Mouse (Mus musculus): ENCODE data around the gene Fdxr.

The Fdxr gene

DNA sequence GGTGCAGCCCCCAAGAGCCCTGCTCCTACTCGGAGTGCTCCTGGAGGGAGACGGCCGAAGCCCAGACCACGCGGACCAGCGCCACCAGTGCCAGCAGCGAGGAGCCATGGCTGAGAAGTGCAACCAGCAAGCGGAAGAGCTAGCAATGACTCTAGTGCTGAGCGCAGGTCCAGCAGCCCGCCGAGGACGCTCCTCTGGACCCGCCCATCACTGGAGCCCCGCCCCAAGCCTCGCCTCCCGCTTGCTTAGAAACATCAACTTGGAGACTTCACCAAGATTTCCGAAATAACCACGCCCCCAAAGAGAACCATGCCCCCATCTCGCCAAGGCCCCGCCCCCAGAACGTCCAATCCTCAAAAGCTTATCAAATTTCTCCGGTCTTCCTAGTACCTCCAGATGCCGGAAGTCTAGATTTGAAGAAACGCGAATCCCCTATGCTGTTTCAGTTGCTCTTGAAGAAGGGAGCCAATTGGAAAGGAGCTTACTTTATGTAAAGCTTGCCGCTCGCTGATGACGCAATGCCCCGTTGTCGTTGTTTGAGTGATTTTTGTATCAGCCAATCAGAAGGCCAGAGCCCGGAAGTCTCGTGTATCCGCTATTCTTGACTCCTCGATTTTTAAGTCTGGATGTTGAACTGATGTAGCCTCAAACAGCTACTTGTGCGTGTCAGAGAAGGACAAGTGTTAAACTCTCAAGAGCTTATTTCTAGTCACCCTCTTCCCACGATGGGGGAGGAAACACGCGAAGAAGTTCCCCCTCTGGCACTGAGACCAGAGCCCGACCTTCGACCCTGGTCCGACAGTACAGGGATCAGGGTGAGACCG, at the start of gene Fdxr:
Gene Fdxr, minus strand, starts transcription at position 271 of the 824 bp plus-strand sequence.
- DNase-seq (ENCODE audit: low spot score) = peak; percentile 100

DNA sequence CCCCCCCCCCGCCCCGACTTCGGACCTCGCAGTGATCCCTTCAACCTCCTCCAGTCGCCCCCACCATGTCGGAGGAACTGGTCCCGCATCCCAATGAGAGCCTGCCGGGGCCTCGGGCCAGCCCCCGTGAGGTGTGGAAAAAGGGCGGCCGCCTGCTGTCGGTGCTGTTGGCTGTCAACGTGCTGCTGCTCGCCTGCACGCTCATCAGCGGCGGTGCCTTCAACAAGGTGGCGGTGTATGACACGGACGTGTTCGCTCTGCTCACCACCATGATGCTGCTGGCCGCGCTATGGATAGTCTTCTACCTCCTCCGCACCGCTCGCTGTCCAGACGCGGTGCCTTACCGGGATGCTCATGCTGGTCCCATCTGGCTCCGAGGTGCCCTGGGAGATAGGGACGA, 46.5 kb upstream of the Fdxr start:
- peak; percentile 45 for DNase-seq (ENCODE audit: low spot score)

DNA sequence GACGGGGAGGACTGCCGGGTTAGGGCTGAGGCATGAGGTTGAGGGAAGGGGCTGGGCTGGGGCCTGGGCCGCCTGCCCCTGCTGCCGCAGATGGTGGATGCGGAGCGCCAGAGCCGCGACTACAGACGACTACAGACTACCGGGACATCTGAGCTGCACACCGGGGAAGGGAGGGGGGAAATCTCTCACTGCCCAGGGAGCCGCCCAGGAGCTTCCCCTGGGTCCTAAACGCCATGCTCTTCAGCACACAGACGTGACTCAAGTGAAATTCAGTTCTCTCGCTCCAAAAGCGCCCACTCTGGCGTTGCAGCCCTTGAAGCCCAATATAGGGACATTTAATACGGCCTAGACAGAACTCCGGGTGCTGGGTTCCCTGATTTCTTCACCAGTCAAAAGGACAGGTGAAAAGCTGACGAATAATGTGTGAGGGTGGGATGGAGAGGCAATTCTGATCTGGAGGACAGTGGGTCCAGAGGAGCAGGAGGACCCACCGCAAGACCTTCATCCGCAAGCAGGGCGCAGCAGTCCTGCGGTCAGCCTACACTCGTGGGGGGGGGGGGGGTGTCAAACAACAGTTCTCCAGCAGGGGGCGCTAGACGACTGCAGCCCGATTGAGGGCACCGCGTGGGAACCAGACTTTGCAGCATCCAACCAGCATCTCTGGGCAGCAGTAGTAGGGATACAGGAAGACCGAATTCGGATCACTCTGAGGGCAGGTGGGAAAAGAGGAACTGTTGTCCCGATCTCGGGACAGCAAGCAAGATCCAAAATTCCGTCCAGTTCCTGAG, 45.2 kb upstream of the Fdxr start, which contains the start of gene Ush1g:
Gene Ush1g, minus strand, starts transcription at position 136 of the 788 bp plus-strand sequence.
- peak; percentile 87 for DNase-seq (ENCODE audit: low spot score)

DNA sequence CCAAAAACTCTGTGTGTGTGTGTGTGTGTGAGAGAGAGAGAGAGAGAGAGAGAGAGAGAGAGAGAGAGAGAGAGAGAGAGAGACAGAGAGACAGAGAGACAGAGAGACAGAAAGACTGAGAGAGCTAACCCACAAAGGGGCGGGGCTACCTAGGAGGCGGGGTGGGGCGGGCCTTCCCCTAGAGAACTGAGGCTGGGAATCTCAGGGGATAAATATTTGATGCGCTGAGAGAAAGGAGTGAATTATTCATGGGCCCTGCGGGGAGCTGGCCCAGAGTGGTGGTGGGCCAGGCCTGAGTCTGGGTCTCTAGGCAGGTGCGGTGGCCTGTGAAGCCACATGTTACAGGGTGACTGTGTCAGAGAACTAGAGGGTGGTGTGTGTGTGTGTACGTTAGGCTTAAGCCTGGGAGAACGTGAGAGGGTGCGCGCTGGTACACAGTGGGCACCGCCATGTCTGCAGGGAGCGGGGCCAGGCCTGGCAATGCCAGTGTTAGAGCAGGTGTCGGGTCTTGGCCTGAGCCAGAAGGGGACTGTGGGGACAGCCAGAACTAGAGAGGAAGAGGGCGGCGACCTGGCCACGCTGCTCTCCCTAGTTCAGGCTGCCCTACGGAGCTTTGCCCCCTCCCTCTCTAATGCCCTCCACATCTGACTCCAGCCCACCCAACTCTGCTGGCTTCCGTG, 43.0 kb upstream of the Fdxr start:
- no peak for DNase-seq (ENCODE audit: low spot score)

DNA sequence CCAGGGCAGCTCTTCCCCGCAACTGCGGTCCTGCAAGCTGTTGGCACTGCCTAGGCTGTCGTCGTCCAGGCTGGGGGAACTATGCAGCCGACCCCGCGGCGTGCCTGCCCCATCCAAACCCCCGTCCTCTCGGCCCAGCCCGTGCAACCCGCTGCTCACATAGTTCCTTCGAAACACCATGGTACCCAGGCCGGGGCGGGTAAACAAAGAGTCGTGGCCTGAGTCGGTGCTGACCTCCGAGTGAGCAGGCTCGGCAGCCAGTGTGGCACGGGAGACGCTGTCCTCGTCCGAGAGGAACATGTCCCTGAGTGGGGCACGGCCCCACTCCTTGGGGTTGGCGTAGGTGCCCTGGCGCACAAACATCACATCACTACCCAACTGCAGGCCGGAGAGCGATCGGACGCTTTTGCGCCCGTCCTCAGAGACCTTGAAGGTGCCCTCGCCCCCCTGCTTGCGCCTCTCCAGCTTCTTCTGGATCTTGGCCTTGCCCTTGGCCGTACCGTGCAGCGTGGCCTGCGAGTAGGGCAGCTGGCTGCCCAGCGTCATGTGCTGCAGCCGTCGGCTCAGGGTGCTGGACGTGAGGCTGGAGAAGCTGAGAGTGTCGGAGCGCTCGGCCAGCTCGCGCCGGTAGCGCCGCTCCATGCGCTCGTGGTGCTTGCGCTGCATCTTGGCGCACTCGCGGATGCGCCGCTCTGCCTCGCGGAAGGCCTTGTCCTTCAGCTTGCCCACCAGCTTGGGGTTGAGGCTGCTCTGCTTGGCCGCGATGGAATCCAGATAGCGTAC, 41.6 kb upstream of the Fdxr start:
- peak; percentile 50 for DNase-seq (ENCODE audit: low spot score)

DNA sequence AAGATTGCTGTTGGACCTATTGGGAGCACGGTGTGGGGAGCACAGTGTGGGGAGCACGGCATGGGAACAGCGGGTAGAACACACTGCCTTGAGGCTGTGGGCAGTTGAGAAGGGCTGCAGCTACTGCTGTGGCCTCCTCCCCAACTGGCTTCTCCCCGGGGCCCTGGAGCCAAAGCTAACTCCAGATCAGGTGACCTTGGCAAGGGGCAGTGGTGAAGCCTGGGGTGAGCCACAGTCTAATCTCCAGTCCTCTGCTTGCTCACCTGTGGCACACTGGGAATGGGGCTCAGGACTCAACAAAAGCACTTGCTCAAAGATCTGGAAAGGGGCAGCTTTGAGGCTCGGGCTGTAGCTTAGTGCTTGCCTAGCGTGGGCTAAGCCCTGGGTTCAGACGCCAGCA, 40.4 kb upstream of the Fdxr start:
- no peak for DNase-seq (ENCODE audit: low spot score)

DNA sequence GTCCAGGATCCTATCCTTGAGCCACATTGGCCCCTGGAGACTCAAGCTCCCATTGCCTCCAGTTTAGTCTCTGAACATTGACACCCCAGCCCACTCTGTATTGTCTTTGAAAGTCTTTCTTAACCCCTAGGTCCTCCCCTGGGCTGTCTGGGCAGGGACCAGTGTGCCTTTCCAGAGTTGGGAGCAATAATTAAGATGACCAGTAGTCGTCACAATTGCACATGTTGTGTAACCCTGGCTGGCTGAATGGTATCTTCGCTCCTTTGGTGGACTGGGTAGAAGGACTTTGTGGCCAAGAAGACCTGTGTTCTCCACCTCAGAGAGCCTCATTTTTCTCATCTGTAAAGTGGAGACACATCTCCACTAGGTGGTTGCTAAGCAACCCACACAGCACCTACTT, 37.4 kb upstream of the Fdxr start:
- DNase-seq (ENCODE audit: low spot score) = no peak

DNA sequence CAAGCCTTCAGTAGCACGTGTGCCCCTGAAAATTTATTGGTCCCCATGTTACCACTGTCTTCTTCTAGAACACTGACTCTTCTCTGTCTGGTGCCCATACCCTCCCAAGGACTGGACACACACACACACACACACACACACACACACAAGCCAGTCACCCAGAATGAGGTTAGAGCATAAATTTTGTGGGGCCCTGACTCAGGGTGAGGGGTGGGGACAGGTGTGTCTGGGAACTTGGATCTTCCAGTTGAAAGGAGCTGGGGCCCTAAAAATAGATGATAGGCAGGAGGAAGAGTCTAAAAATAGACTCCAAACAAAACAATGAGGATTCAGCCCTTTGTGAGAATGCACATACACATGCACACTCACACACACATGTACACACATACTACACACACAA, 31.9 kb upstream of the Fdxr start:
- DNase-seq (ENCODE audit: low spot score) = no peak

DNA sequence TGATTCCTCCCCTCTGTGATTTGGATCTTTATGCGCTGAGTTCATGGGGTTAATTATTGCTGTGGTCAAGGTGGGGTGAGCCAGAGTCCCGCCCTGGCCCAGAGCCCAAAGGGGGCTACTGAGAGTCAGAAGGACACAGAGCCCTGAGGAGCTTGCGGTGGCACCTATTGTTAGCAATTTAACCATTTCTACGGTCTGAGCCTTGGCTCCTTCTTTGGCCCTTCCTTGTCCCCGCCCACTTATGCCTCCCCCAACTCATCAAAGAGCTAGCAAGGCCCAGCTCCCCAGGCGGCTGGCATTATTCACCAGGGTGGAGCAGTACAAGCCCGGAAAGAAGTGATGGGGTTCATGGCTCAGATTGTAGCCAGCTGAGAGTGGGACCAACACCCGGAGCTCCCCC, 30.0 kb upstream of the Fdxr start, which contains the start of gene Otop2:
Gene Otop2, plus strand, starts transcription at position 301 of the 400 bp plus-strand sequence.
- no peak for DNase-seq (ENCODE audit: low spot score)

DNA sequence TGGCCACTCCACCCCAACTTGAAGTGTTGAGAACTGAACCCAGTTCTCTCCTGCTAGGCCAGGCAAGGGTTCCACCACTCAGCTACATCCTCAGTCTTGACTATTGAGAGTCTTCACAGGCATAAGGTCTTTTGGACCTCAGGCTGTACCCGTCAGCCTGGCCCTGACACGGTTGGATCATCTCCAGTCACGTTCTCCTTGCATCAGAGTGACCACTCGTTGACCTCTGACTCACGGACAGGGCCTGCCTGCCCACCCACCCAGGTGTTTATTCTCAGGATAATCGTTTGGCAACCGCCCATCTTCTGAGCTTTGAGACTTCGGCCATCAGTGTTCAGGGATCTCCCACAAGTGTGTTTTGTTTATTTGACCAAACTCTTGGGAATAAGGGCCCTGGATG, 26.3 kb upstream of the Fdxr start:
- DNase-seq (ENCODE audit: low spot score) = no peak

DNA sequence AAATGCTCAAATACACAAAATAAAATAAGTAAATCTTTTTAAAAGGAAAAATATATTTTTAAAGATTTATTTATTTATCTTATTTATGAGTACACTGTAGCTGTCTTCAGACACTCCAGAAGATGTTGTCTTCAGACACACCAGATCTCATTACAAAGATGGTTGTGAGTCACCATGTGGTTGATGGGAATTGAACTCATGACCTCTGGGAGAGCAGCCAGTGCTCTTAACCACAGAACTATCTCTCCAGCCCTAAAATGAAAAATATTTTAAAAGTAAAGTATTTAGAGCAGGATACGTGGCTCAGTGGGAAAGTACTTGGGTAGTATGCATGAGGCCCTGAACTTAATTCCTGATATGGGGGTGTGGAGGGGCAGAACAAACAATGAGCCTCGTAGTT, 24.5 kb upstream of the Fdxr start:
- no peak for DNase-seq (ENCODE audit: low spot score)

DNA sequence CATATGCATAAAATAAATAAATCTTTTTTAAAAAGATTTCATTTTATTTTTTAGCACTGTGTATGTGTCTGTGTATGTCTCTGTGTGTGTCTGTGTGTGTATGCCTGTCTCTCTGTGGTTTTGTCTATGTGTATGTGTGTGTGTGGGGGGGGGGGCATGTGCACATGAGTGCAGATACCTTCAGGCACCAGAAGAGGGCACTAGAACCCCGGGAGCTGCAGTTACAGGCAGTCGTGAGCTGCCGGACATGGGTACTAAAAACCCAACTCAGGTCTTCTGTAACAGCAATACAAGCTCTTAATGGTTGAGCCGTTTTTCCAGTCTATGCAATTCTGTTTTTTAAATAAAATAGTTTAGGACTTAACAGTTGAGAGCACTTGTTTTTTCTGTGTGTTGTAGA, 23.9 kb upstream of the Fdxr start:
- no peak for DNase-seq (ENCODE audit: low spot score)

DNA sequence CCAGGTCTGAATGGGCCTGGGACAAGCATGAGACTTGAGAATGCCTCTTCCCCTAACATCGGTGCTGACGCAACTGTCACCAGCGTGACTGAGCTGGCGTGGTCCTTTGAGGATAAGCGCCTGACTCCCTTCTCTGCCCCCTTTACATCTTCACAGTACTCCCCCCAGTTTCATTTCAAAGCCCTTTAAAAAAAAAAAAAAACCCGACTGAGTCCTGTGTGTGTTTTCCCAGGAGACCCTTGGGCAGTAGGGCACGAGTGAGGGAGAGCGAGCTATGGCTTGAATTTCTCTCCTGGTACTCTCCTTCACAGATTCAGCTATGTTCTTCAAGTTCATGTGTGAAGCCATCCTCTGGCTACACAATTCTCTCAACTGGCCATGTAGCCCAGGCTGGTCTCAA, 21.3 kb upstream of the Fdxr start:
- DNase-seq (ENCODE audit: low spot score) = no peak

DNA sequence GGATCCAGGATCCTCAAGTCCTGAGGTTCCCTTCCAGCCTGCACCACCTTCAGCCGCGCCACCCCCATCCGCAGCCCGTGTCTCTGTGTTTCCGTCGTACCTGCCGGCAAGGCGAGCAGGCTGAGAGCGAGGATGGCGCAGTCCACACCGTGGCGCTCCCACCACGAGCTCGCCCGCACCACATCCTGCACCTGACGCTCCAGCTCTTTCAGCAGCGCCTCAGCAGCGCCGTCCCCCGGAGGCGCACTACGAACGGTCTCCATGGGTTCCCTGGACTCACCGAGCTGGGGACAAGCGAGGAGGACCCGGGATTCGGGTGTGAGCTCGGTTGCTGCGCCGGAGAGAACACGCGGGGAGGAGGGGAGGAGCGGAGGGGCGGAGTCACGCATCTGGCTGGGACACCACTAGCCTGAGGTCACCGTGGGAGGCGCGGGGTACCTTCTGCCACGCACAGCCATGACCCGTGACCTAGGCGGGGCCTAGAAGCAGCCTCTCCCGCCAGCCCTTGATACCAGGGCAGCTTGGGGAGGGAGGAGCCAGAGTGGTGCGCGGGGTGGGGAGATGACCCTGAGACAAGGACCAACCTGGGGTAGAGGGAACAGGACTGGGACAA, 20.5 kb upstream of the Fdxr start, which contains the start of gene Fads6:
Gene Fads6, minus strand, starts transcription at position 450 of the 613 bp plus-strand sequence.
- peak; percentile 88 for DNase-seq (ENCODE audit: low spot score)

DNA sequence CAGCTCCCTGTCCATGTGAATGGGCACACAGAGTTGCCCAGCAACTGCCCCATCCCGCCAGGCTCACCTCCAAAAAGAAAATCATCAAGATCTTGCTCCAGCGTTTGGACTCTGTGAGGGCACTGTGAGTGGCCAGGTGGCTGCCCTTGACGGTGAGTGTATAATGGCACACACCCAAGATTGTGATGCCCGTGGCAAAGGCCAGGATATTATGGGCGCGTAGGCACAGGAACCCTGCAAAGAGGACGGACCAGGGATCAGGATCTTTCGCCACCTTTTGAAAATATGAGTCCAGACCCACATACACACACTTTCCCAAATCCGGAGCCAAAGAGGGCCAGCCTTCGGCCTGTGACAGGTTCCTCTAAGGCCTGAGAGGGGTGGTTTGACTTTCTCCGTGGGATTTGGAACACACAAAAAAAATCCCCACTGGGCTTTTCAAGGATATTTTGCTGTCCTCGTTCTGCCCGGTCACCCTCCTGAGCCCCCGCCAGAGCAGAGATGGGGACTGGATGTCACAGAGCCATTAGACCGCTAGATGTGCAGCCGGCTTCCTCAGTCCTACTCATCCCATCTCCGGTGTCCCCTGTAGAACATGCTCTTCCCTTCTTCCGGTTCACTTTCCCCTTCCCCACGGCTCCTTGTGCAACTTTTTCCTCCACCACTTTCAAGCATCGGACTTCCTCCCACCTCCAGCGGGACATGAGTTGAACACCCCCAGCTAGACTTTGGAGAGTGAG, 19.8 kb upstream of the Fdxr start:
- DNase-seq (ENCODE audit: low spot score) = no peak

DNA sequence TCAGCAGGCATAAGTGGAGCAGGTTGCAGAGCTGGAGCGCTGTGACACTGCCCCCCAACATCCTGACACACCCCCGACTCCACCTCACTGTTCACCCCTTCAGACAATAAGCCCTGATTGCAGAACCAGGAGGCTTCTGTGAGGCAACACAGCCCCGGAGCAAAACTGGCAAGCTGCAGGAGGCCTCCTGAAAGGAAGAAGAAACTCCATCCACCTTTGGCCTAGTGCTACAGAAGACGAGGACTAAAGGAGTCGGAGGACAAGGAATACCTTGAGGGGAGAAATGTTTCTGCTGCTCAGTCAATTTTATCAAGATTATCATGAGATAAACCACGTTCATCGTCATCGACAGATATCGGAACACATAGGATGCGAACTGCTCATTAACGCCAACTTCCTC, 19.1 kb upstream of the Fdxr start:
- DNase-seq (ENCODE audit: low spot score) = no peak

DNA sequence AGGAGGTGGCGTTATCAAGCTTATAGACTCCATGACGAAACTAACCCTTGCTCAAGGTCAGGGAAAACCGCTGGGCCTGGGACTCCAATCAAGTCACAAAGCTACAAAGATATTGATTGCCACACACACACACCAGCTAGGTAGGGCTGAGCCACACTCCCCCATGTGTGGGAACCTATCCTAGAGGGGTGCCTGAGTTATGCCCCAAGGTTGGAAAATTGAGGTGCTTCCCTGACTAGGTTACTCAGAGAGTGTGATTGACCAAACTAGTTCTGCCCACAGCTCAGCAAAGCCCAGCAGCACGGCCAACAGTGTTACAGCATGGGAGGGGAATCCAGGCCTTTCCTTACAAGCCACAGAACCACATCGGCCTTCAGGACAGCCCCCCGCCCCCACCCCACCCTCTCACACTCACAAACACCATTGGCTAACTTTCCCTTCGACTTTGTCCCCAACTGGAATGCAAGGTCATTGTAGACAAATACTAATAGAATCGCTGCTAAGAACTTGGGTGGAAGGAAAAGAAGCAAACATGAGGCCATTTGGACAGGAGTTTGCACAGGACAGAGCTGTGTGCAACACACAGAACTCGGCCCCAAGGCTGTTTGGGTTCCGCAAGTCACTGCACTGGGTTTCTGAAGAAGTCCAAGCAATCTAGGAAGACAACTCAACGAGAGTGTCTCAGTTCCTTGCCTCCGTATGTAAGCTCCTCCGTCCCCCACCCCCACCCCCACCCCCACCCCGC, 16.0 kb upstream of the Fdxr start:
- DNase-seq (ENCODE audit: low spot score) = no peak

DNA sequence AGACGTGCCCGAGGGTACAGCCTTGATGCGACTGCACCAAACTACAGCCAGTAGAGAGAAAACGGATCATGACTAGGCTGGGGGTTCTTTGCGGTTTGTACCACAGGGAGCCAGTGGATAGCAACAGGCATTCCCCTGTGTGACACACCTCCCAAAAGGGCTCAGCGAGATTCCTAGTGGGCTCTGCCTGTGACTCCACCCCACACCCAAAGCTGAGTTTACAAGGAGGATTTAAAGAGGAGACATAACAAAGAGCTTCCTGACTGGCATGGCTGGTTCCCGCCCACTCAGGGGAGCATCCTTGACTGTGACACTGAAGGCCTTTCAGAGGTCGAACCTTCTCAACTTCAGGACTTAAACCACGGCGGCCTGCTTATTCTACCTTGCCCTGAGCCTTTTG, 14.7 kb upstream of the Fdxr start:
- DNase-seq (ENCODE audit: low spot score) = no peak

DNA sequence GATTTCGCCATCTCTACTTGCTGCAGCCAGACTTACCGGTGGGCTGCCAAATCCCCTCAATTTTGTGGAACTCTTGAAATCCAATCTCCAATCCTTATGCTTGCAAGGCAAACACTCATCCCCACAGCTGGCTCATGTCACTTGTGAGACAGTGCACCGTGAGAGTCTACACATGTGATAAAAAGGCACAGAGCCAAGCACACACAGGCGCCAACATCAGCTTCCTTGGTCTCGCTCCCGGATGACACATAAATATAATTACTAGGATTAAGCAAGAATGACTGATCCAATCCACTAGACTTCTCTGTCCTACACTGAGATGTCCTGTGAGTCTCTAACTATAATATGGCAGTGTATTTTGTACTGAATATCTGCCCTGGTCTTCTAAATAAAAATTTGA, 14.1 kb upstream of the Fdxr start:
- DNase-seq (ENCODE audit: low spot score) = peak; percentile 67

DNA sequence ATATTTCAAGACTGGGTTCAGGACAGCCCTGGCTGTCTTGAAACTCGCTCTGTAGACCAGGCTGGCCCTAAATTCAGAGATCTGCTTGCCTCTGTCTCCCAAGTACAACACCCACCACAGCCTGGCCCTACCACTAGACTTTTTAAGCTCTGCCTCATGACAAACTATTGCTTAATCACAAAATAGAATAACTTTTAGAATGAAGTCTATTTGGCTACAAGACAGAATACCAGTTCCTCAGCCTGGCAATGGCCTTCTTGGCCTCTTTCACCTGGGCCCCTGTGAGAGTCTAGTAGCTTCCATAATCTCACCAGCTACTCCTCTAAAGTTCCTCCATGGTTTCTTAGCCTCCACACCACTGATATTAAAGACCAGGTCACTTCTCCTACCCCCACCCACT, 13.5 kb upstream of the Fdxr start:
- no peak for DNase-seq (ENCODE audit: low spot score)
